Mouse (Mus musculus) limb, embryonic 15.5 days (tissue): ENCODE data around the gene Mrps6. TPM values are rescaled to one million over a fixed set of nuclear protein-coding genes. Genes with fewer than 3 reads are reported as not detected.

Experiments
- ATAC-seq: fragments of 200-750 bp; cut with Nextera tagmentation; 2 replicates; pipeline ENCODE4 v1.8.0; 2017; ENCODE audit warnings: low read depth, moderate TSS enrichment; ENCODE audit not compliant: insufficient number of reproducible peaks, low FRiP score, low TSS enrichment
- H3K27ac ChIP-seq: fragments of 300-500 bp; sonication (generic); 2 replicates; pipeline ENCODE4 v1.5.1; 2015; ENCODE audit warnings: moderate library complexity, mild to moderate bottlenecking, inconsistent platforms
- H3K27me3 ChIP-seq: fragments of 300-500 bp; sonication (generic); 2 replicates; pipeline ENCODE4 v1.6.1; 2015; ENCODE audit warnings: inconsistent platforms
- H3K36me3 ChIP-seq: fragments of 300-500 bp; sonication (generic); 2 replicates; pipeline ENCODE4 v1.6.1; 2015; ENCODE audit warnings: inconsistent platforms
- H3K4me1 ChIP-seq: fragments of 300-500 bp; sonication (generic); 2 replicates; pipeline ENCODE4 v1.6.1; 2015; ENCODE audit warnings: inconsistent platforms
- H3K4me2 ChIP-seq: fragments of 300-500 bp; sonication (generic); 2 replicates; pipeline ENCODE4 v1.6.1; 2015; ENCODE audit warnings: mild to moderate bottlenecking, inconsistent platforms
- H3K4me3 ChIP-seq: fragments of 300-500 bp; sonication (generic); 2 replicates; pipeline ENCODE4 v1.5.1; 2015; ENCODE audit warnings: mild to moderate bottlenecking, inconsistent platforms
- H3K9ac ChIP-seq: fragments of 300-500 bp; sonication (generic); 2 replicates; pipeline ENCODE4 v1.6.1; 2015; ENCODE audit warnings: inconsistent platforms
- H3K9me3 ChIP-seq: fragments of 300-500 bp; sonication (generic); 2 replicates; pipeline ENCODE4 v1.6.1; 2016; ENCODE audit warnings: inconsistent platforms
- WGBS: fragments of 180-500 bp; shearing (Covaris S2); methylation state at CpG from one replicate; pipeline ENCODE4 v1.1.7; 2015; 5-methylcytosine and 5-hydroxymethylcytosine counted together
- polyA plus RNA-seq: library from polyadenylated mRNA; unstranded; fragments of >200 nt; fragmentation: Nextera tagmentation; extraction: Ambion mirVana; gene quantifications from 2 replicates; pipeline ENCODE4 v1.2.1, GENCODE M21; 2015

The Mrps6 gene
- polyA plus RNA-seq, 1 experiment from 2014 or later = 93.0 TPM

- H3K36me3 ChIP-seq = no peaks in the 10 kb centered on the region
- no peaks in the 10 kb centered on the region for H3K4me1 ChIP-seq
- H3K27ac ChIP-seq = no peak overlapping the region
- H3K27me3 ChIP-seq = no peaks in the 10 kb centered on the region
- no peak for ATAC-seq
- H3K9ac ChIP-seq = no peak overlapping the region
- H3K9me3 ChIP-seq = no peaks in the 10 kb centered on the region
- no peak overlapping the region for H3K4me2 ChIP-seq
- 82% methylated on average over 7 of the region's 7 CpGs for WGBS
- no peak overlapping the region for H3K4me3 ChIP-seq
Observed at GRCm38 (mm10) chr16:92039421-92039820, 18.6 kb upstream of the Mrps6 start.

DNA sequence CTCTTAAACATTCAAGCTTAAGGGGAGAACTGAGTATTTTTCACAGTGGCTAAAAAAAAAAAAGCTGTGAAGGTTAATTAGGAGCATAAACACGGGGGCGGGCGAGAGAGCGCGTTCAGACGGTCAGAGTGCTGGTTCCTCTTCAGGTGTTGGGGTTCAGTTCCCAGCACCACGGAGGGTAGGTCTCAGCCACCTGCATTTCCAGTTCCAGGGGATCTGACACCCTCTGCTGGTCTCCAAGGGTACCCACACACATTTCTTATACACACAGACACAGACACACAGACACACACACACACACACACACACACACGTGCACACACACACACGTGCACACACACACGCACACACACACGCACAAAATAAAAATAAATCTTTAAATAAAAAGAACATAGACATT lies 18.1 kb upstream of the Mrps6 start:
- Histone ChIP-seq H3K27me3 (no peaks in the 10 kb centered on the region), H3K36me3 (no peaks in the 10 kb centered on the region), H3K9me3 (no peaks in the 10 kb centered on the region), H3K4me1 (no peaks in the 10 kb centered on the region), H3K27ac (no peak overlapping the region), H3K9ac (no peak overlapping the region), H3K4me3 (no peak overlapping the region), H3K4me2 (no peak overlapping the region)
- no peak for ATAC-seq
- WGBS = 94% methylated on average over 11 of the region's 11 CpGs

- Histone ChIP-seq H3K27me3 (no peaks in the 10 kb centered on the region), H3K4me2 (no peak overlapping the region), H3K36me3 (no peaks in the 10 kb centered on the region), H3K4me1 (no peaks in the 10 kb centered on the region), H3K4me3 (no peak overlapping the region), H3K9me3 (no peaks in the 10 kb centered on the region), H3K27ac (no peak overlapping the region), H3K9ac (no peak overlapping the region)
- 80% methylated on average over 7 of the region's 7 CpGs for WGBS
- ATAC-seq = no peak
Observed at GRCm38 (mm10) chr16:92051777-92052310, 6.2 kb upstream of the Mrps6 start.

- H3K27ac ChIP-seq = no peak overlapping the region
- ATAC-seq = no peak
- no peak overlapping the region for H3K4me3 ChIP-seq
- no peaks in the 10 kb centered on the region for H3K36me3 ChIP-seq
- H3K4me2 ChIP-seq = no peak overlapping the region
- no peaks in the 10 kb centered on the region for H3K9me3 ChIP-seq
- WGBS = 79% methylated on average over 10 of the region's 10 CpGs
- no peak overlapping the region for H3K9ac ChIP-seq
- no peaks in the 10 kb centered on the region for H3K4me1 ChIP-seq
- H3K27me3 ChIP-seq = no peaks in the 10 kb centered on the region
Observed at GRCm38 (mm10) chr16:92052569-92052968, 5.5 kb upstream of the Mrps6 start.

- H3K9ac ChIP-seq = no peak overlapping the region
- H3K4me3 ChIP-seq = no peak overlapping the region
- ATAC-seq = no peak
- peaks cover 12% of the 10 kb centered on the region; the same call in 1 of the 2 replicates for H3K4me1 ChIP-seq
- no peaks in the 10 kb centered on the region for H3K9me3 ChIP-seq
- H3K36me3 ChIP-seq = peaks cover 10% of the 10 kb centered on the region
- WGBS = 57% methylated on average over 2 of the region's 2 CpGs
- no peak overlapping the region for H3K4me2 ChIP-seq
- no peak overlapping the region for H3K27ac ChIP-seq
- no peaks in the 10 kb centered on the region for H3K27me3 ChIP-seq
Observed at GRCm38 (mm10) chr16:92056711-92057110, 1.4 kb upstream of the Mrps6 start.

GRCm38 (mm10) chr16:92057456-92057851 lies 616 bp upstream of the Mrps6 start:
- Histone ChIP-seq H3K27me3 (no peaks in the 10 kb centered on the region), H3K9ac (peak overlapping the region; percentile 54), H3K4me1 (peaks cover 12% of the 10 kb centered on the region; the same call in 1 of the 2 replicates), H3K36me3 (peaks cover 15% of the 10 kb centered on the region), H3K4me2 (peak overlapping the region; percentile 86), H3K4me3 (peak overlapping the region; percentile 88), H3K27ac (peak overlapping the region; percentile 86), H3K9me3 (no peaks in the 10 kb centered on the region)
- ATAC-seq = no peak
- 2% methylated on average over 11 of the region's 11 CpGs for WGBS

GRCm38 (mm10) chr16:92058644-92059620 lies 862 bp downstream of the Mrps6 start:
- Histone ChIP-seq H3K27ac (no peak overlapping the region), H3K4me1 (peaks cover 12% of the 10 kb centered on the region; the same call in 1 of the 2 replicates), H3K9ac (peak overlapping the region; percentile 59), H3K9me3 (no peaks in the 10 kb centered on the region), H3K4me3 (peak overlapping the region; percentile 88), H3K36me3 (peaks cover 23% of the 10 kb centered on the region), H3K27me3 (no peaks in the 10 kb centered on the region), H3K4me2 (peak overlapping the region; percentile 86)
- 2% methylated on average over 46 of the region's 63 CpGs for whole genome bisulfite sequencing
- no peak for ATAC-seq

DNA sequence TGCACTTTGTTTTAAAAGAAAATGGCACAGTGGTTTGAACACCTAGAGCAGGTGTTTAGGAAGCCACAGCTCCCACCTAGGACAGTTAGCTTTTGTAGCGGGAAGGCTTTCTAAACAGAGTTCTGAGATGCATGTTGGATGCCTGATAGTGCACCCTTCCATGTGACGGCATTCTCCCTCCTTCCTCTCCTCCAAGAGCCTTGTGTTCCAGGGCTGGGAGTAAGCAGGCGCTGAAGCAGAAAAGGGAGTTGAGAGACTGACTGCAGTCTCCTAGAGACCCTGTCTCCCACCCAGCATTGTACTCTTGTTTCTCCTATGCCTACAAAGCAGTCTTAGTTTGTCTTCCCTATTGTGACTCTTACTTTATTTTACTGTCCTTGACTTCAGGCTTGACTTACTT lies 2.1 kb downstream of the Mrps6 start:
- H3K4me1 ChIP-seq = peaks cover 12% of the 10 kb centered on the region; the same call in 1 of the 2 replicates
- H3K36me3 ChIP-seq = peaks cover 23% of the 10 kb centered on the region
- peak overlapping the region; percentile 86; the same call in 1 of the 2 replicates for H3K4me2 ChIP-seq
- no peak overlapping the region for H3K9ac ChIP-seq
- ATAC-seq = no peak
- H3K27ac ChIP-seq = no peak overlapping the region
- WGBS = 73% methylated on average over 3 of the region's 3 CpGs
- no peaks in the 10 kb centered on the region for H3K9me3 ChIP-seq
- H3K4me3 ChIP-seq = peak overlapping the region; percentile 9; the same call in 1 of the 2 replicates
- H3K27me3 ChIP-seq = no peaks in the 10 kb centered on the region

DNA sequence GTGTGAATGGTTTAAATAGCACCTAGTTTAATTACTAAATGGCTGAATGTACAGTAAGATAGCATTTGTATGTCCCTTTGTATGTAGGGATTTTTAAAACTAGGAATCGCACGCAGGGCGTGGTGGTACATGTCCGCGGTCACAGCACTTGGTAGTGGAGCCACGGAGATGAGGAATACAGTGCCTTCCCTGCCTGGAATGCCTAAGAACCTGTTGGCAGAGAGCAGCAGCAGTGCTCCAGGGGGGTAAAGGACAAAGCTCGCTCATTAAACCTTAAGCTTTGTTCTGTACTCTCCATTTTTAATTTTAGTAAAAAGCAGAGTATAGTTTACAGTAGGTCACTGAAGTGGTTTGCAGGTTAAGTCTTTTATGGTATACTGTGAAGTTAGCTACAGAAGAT lies 3.5 kb downstream of the Mrps6 start:
- H3K4me2 ChIP-seq = no peak overlapping the region
- H3K4me1 ChIP-seq = peaks cover 12% of the 10 kb centered on the region; the same call in 1 of the 2 replicates
- peaks cover 30% of the 10 kb centered on the region for H3K36me3 ChIP-seq
- ATAC-seq = no peak
- H3K9me3 ChIP-seq = no peaks in the 10 kb centered on the region
- WGBS = 94% methylated on average over 7 of the region's 7 CpGs
- no peak overlapping the region for H3K4me3 ChIP-seq
- H3K27me3 ChIP-seq = no peaks in the 10 kb centered on the region
- no peak overlapping the region for H3K27ac ChIP-seq
- no peak overlapping the region for H3K9ac ChIP-seq

- H3K9me3 ChIP-seq = no peaks in the 10 kb centered on the region
- 95% methylated on average over 1 of the region's 1 CpGs for WGBS
- no peak overlapping the region for H3K4me3 ChIP-seq
- H3K4me2 ChIP-seq = no peak overlapping the region
- H3K36me3 ChIP-seq = peaks cover 40% of the 10 kb centered on the region
- H3K4me1 ChIP-seq = peaks cover 12% of the 10 kb centered on the region; the same call in 1 of the 2 replicates
- no peak overlapping the region for H3K27ac ChIP-seq
- H3K27me3 ChIP-seq = no peaks in the 10 kb centered on the region
- ATAC-seq = no peak
- H3K9ac ChIP-seq = no peak overlapping the region
Observed at GRCm38 (mm10) chr16:92062832-92063231, 4.8 kb downstream of the Mrps6 start.

DNA sequence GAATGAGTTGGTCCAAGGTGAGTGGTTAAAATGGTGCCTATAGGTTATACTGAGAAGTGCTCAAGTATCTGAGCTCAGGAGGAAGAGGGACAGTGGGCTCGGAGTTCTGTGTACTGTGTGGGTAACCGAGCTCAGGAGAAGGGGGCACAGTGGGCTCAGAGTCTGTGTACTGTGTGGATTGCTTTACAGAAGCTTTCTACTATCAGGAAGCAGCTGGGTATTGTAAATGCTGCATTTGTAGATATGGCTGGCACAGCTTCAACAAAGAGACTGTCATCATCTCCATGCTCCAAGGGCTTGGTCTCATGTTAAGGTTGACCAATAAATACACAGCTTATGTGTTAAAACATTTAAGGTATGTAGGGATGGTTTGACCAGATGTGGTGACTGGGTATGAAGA lies 6.7 kb downstream of the Mrps6 start:
- Histone ChIP-seq H3K27ac (no peak overlapping the region), H3K4me1 (peaks cover 10% of the 10 kb centered on the region; the same call in 1 of the 2 replicates), H3K9me3 (no peaks in the 10 kb centered on the region), H3K27me3 (no peaks in the 10 kb centered on the region), H3K4me2 (no peak overlapping the region), H3K4me3 (no peak overlapping the region), H3K9ac (no peak overlapping the region), H3K36me3 (peaks cover 46% of the 10 kb centered on the region)
- ATAC-seq = no peak
- 92% methylated on average over 2 of the region's 2 CpGs for WGBS

DNA sequence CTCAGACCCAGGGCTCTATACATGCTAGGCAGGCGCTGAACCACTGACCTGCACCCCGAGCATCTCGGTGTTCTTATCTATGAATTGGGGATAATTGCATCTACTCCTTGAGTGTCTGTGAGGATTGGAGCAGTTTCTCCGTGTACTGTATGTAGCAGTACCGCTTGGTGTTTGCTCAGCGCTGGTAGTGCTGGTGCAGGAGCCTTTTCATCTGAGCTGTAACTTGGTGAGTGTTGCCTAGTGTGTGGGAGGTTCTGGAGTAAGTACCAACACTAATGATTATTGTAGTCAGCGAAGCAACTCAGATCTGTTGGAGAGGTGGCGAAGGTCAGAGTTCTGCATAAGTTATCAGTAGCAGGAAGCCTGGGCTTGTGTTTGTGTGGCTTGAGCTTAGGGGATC lies 12.3 kb downstream of the Mrps6 start:
- H3K4me2 ChIP-seq = no peak overlapping the region
- H3K9me3 ChIP-seq = no peaks in the 10 kb centered on the region
- no peaks in the 10 kb centered on the region for H3K27me3 ChIP-seq
- WGBS = 92% methylated on average over 8 of the region's 8 CpGs
- ATAC-seq = no peak
- H3K36me3 ChIP-seq = peaks cover 35% of the 10 kb centered on the region
- no peak overlapping the region for H3K4me3 ChIP-seq
- no peaks in the 10 kb centered on the region for H3K4me1 ChIP-seq
- H3K9ac ChIP-seq = no peak overlapping the region
- no peak overlapping the region for H3K27ac ChIP-seq
